8 mouse cellular contexts compared by ENCODE assay signal in genomic region chr11:97148591-97148990, GRCm38 (mm10). TPM values are rescaled to one million over a fixed set of nuclear protein-coding genes. Genes with fewer than 3 reads are reported as not detected.
A peak's percentile ranks its signal among the peaks of the same experiment; 100 is the strongest.
DNase-seq lines count a peak whose midpoint lies in the region; ATAC-seq and TF ChIP-seq lines count a peak whose summit lies in the region.

No protein-coding gene starts in this region.

- H3K9me3 ChIP-seq in hindbrain, embryonic 14.5 days (ENCODE audit: control insufficient read depth, low read length): no peaks in the 10 kb centered on the region

- no peaks in the 10 kb centered on the region for H3K36me3 ChIP-seq in heart, adult 2 months (ENCODE audit: control insufficient read depth, insufficient read depth, low read length)
- H3K36me3 ChIP-seq in hindbrain, embryonic 14.5 days (replicated peaks; ENCODE audit: control insufficient read depth, insufficient read depth): peaks cover 45% of the 10 kb centered on the region

- peaks cover 5% of the 10 kb centered on the region for H3K4me1 ChIP-seq in heart, adult 2 months (ENCODE audit: control insufficient read depth, insufficient read depth, low read length)
- peaks cover 18% of the 10 kb centered on the region for H3K4me1 ChIP-seq in bone marrow macrophage, adult 2 months (ENCODE audit: control insufficient read depth, insufficient read depth, low read length)
- H3K4me1 ChIP-seq in hindbrain, embryonic 14.5 days (replicated peaks; ENCODE audit: control insufficient read depth, insufficient read depth, low read length): peaks cover 18% of the 10 kb centered on the region

- no peak for DNase-seq in heart, adult 2 months
- DNase-seq in heart, adult 9 months (ENCODE audit: low spot score in 2 of 2): no peak
- DNase-seq in hindbrain, embryonic 14.5 days (ENCODE audit: low spot score): no peak
- DNase-seq in lung, postnatal 14 days: peak; percentile 20
- no peak for DNase-seq in right cerebral cortex, adult 18-20 months
- no peak for DNase-seq in layer of hippocampus, postnatal 36 days
- DNase-seq in adrenal gland, adult (ENCODE audit: inconsistent age in 2 of 2, low spot score in 1 of 2): no peak

- WGBS in heart, adult 2 months: 38% methylated on average over 12 of the region's 12 CpGs
- 41% methylated on average over 12 of the region's 12 CpGs for WGBS in hindbrain, embryonic 14.5 days

- H3K27ac ChIP-seq in heart, adult 2 months: peak overlapping the region; percentile 92
- peak overlapping the region; percentile 32 for H3K27ac ChIP-seq in bone marrow macrophage, adult 2 months (ENCODE audit: insufficient read depth, low read depth, low read length)
- H3K27ac ChIP-seq in hindbrain, embryonic 14.5 days: no peak overlapping the region

- intact Hi-C loops in heart, adult 2 months (cut with DNase I): loop anchor here (5.0 kb wide), 1 partner anchor 46 kb away; no protein-coding TSS in a partner anchor

- ATAC-seq in hindbrain, embryonic 14.5 days (ENCODE audit: low FRiP score): no peak

- peak overlapping the region; percentile 80 for H3K4me3 ChIP-seq in heart, adult 2 months
- peak overlapping the region; percentile 76 for H3K4me3 ChIP-seq in bone marrow macrophage, adult 2 months (ENCODE audit: insufficient read depth, low read length)
- H3K4me3 ChIP-seq in hindbrain, embryonic 14.5 days (replicated peaks; ENCODE audit: low read length): no peak overlapping the region

- no peaks in the 10 kb centered on the region for H3K27me3 ChIP-seq in heart, adult 2 months (ENCODE audit: control insufficient read depth, insufficient read depth, low read length)
- no peaks in the 10 kb centered on the region for H3K27me3 ChIP-seq in hindbrain, embryonic 14.5 days (ENCODE audit: control insufficient read depth, insufficient read depth, low read length)

- TF ChIP-seq EP300 in heart, adult 2 months (IDR thresholded peaks at IDR 0.05; ENCODE audit: insufficient read depth, low read depth, low read length): no peak

- H3K9ac ChIP-seq in heart, adult 2 months (ENCODE audit: low read depth, low read length): peak overlapping the region; percentile 49
- 0 out of 2 replicates have a peak overlapping the region, but pooled peaks have one; percentile 93 for H3K9ac ChIP-seq in hindbrain, embryonic 14.5 days

- H3K79me2 ChIP-seq in heart, adult 2 months (replicated peaks; ENCODE audit: control insufficient read depth, insufficient read depth, low read length): no peaks in the 10 kb centered on the region

- H3K4me2 ChIP-seq in hindbrain, embryonic 14.5 days (replicated peaks): peak overlapping the region; percentile 72

- no peak for TF ChIP-seq CTCF in heart, adult 2 months (IDR thresholded peaks at IDR 0.05)
- no peak for TF ChIP-seq CTCF in bone marrow macrophage, adult 2 months (IDR thresholded peaks at IDR 0.05; ENCODE audit: low read depth, low read length)

- TF ChIP-seq POLR2A in heart, adult 2 months (IDR thresholded peaks at IDR 0.05; ENCODE audit: insufficient read depth, low read depth, low read length): no peak
- TF ChIP-seq POLR2A in bone marrow macrophage, adult 2 months (IDR thresholded peaks at IDR 0.05; ENCODE audit: borderline replicate concordance, low read depth, low read length): no peak

RNA-seq across cellular contexts. Expression of gene Tbkbp1, which starts 2.7 kb away (rescaled TPM):
- 10 to 100 TPM; 12.1 to 12.2 TPM for total RNA-seq in heart, adult 2 months (2021)
- 13.5 and 14.1 TPM in 2 replicates for polyA plus RNA-seq in heart, adult 2 months (2012; rRNA removed)
- 36.7 and 39.2 TPM in 2 replicates for polyA plus RNA-seq in bone marrow macrophage, adult 2 months (2012; ENCODE audit: insufficient read depth, insufficient read length, missing spikeins)
- 9.3 and 10.8 TPM in 2 replicates for polyA plus RNA-seq in hindbrain, embryonic 14.5 days (2014; fragmentation: Nextera tagmentation; extraction: Ambion mirVana)
- total RNA-seq in layer of hippocampus, postnatal 36 days (2021): 10 to 100 TPM; 83.8 to 94.3 TPM

RNA-seq across cellular contexts. Expression of gene Tbx21, which starts 33.5 kb away (rescaled TPM):
- total RNA-seq in heart, adult 2 months (2021): not detected
- polyA plus RNA-seq in heart, adult 2 months (2012; rRNA removed): 0.15 and 0.45 TPM in 2 replicates
- polyA plus RNA-seq in bone marrow macrophage, adult 2 months (2012; ENCODE audit: insufficient read depth, insufficient read length, missing spikeins): not detected in 2 replicates
- polyA plus RNA-seq in hindbrain, embryonic 14.5 days (2014; fragmentation: Nextera tagmentation; extraction: Ambion mirVana): not detected in 2 replicates
- under 1 TPM in 1 of 2 experiments, not detected in 1; 0.15 TPM for total RNA-seq in layer of hippocampus, postnatal 36 days (2021)

RNA-seq across cellular contexts. Expression of gene Kpnb1, which starts 39.1 kb away (rescaled TPM):
- 10 to 100 TPM; 71.7 to 80.8 TPM for total RNA-seq in heart, adult 2 months (2021)
- 22.1 and 43.5 TPM in 2 replicates for polyA plus RNA-seq in heart, adult 2 months (2012; rRNA removed)
- polyA plus RNA-seq in bone marrow macrophage, adult 2 months (2012; ENCODE audit: insufficient read depth, insufficient read length, missing spikeins): 84.9 and 87.9 TPM in 2 replicates
- polyA plus RNA-seq in hindbrain, embryonic 14.5 days (2014; fragmentation: Nextera tagmentation; extraction: Ambion mirVana): 35.3 and 44.2 TPM in 2 replicates
- 100 to 1,000 TPM; 128 to 132 TPM for total RNA-seq in layer of hippocampus, postnatal 36 days (2021)
